Mouse (Mus musculus) small intestine, adult 2 months (tissue): ENCODE data around the gene Isg20l2.

ENCODE experiments used
- CTCF ChIP-seq: fragments of 200-500 bp; IDR thresholded peaks from 2 replicates; pipeline ENCODE4 v1.5.1; 2012; ENCODE audit warnings: low read depth, mild to moderate bottlenecking, control low read depth, inconsistent platforms, low read length, moderate library complexity, mixed read lengths; ENCODE audit not compliant: insufficient replicate concordance, insufficient read length; ENCODE audit errors: extremely low read depth
- POLR2A ChIP-seq: fragments of 200-500 bp; IDR thresholded peaks from 2 replicates; pipeline ENCODE4 v1.6.1; 2012; ENCODE audit warnings: low read depth, mild to moderate bottlenecking, control low read depth, inconsistent platforms, low read length, moderate library complexity

GRCm38 (mm10) chr3:87884708-87885251 is 45.3 kb upstream of the Isg20l2 start:
- TF ChIP-seq POLR2A (no peak), CTCF (no peak)
